Mouse (Mus musculus) spleen, postnatal 10 days (tissue): ENCODE data around the gene Mdm2.
A peak's percentile ranks its signal among the peaks of the same experiment; 100 is the strongest.

ENCODE experiments used
- DNase-seq, 2 experiments: peaks; one replicate each; pipeline ENCODE4 v3.0.0; 2021 to 2022; ENCODE audit warnings: low spot score in 2 of 2

Mdm2 gene

GRCm38 (mm10) chr10:117696827-117697560 lies 13.6 kb downstream of the Mdm2 start:
- DNase-seq: no peak

- DNase-seq: no peak
Observed at GRCm38 (mm10) chr10:117696021-117696826, 14.3 kb downstream of the Mdm2 start.

GRCm38 (mm10) chr10:117695605-117696004 lies 15.0 kb downstream of the Mdm2 start:
- no peak for DNase-seq

- no peak for DNase-seq
Observed at GRCm38 (mm10) chr10:117695027-117695426, 15.5 kb downstream of the Mdm2 start.

- DNase-seq: no peak
Observed at GRCm38 (mm10) chr10:117694255-117694953, 16.2 kb downstream of the Mdm2 start.

GRCm38 (mm10) chr10:117692953-117693352 lies 17.6 kb downstream of the Mdm2 start:
- DNase-seq: no peak

- DNase-seq: no peak
Observed at GRCm38 (mm10) chr10:117692173-117692572, 18.4 kb downstream of the Mdm2 start.

GRCm38 (mm10) chr10:117691389-117691968 lies 19.1 kb downstream of the Mdm2 start:
- no peak for DNase-seq

GRCm38 (mm10) chr10:117690770-117691296 lies 19.7 kb downstream of the Mdm2 start:
- DNase-seq: no peak

- no peak for DNase-seq
Observed at GRCm38 (mm10) chr10:117690101-117690352, 20.5 kb downstream of the Mdm2 start.

- no peak for DNase-seq
Observed at GRCm38 (mm10) chr10:117689297-117690100, 21.1 kb downstream of the Mdm2 start.

GRCm38 (mm10) chr10:117688204-117689151 lies 22.1 kb downstream of the Mdm2 start:
- peak in 1 of 2 experiments; percentile 60 for DNase-seq

GRCm38 (mm10) chr10:117687577-117687976 lies 23.0 kb downstream of the Mdm2 start:
- DNase-seq: no peak

- no peak for DNase-seq
Observed at GRCm38 (mm10) chr10:117687018-117687417, 23.5 kb downstream of the Mdm2 start.

GRCm38 (mm10) chr10:117685849-117686591 lies 24.5 kb downstream of the Mdm2 start:
- DNase-seq: no peak

GRCm38 (mm10) chr10:117685171-117685848 lies 25.2 kb downstream of the Mdm2 start:
- DNase-seq: no peak

- no peak for DNase-seq
Observed at GRCm38 (mm10) chr10:117684298-117685170, 26.0 kb downstream of the Mdm2 start.

GRCm38 (mm10) chr10:117683734-117684037 lies 26.9 kb downstream of the Mdm2 start:
- DNase-seq: no peak
